Mouse (Mus musculus) retina, postnatal 1 day (tissue): ENCODE results near the gene Iqschfp.

Source experiments
- DNase-seq: peaks from one replicate; pipeline ENCODE4 v3.0.0-alpha.2; 2012

The Iqschfp gene

GRCm38 (mm10) chr3:68582103-68582740 is 690.2 kb downstream of the Iqschfp start:
- no peak for DNase-seq

DNA sequence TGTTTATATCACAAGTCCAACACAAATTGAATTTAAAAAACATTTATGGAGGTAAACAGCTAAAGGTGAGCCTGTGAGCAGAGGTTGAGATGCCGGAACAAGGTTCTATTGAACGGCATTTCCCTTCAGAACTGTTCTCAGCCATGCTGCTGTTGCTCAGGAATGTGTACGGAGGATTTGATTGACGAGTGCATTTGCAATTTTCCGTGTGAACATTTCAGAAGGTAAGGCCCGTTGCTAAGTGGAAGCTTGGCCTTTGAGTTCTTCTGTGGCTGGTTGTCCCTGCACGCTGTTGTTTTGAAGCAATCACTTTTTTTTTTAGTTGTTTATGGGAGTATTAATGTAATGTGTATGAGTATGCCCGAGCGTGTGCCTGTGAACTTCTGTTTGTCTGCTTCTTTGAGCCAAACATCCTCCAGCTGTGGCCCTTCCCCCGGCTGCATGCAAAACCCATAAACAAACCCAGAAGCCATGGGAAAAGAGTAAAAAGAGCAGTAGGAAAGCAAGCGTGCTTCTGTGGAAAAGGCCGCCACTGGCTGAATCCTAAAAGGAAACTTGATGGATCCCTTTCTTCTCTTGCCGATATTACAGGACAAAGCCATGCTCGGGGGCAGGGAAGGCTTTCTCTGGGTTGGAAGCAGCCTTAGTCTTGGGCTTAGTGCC is 691.1 kb downstream of the Iqschfp start:
- no peak for DNase-seq

DNA sequence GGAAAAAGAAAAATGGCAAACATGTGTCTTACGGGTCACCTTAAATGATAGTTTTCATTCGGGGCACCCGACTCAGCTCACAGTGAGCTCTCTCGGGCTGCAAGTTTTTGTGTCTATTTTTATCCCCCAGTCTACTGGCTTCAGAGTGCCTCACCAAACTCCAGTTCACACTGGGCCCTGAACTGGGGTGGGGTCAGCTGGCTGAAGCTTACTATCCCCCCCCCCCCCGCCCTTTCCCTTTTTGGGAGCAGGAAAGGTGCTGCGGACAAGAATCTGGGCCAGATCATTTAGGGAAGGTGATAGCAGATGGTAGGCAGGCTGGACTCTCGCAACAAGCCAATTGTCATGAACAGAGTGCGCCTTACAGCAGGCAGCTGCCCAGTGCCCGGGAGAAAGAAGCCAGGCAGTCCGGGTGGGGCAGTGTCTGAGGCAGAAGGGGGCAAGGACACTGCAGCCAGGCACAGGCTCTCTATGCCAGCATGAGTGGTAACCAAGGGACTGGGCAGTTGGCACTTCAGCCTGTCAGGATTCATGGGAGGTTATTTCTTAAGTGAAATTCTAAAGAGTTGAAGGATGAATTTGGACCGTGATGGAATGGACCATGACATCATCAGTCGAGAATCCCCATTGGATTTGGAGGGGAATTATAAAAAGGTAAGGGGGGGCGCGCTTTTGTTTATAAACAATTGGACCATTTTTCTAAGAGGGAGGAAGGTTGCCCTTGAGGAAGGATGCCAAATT is 691.9 kb downstream of the Iqschfp start:
- DNase-seq = peak; percentile 68

- DNase-seq = no peak
Observed at GRCm38 (mm10) chr3:68585213-68585612, 693.2 kb downstream of the Iqschfp start.

DNA sequence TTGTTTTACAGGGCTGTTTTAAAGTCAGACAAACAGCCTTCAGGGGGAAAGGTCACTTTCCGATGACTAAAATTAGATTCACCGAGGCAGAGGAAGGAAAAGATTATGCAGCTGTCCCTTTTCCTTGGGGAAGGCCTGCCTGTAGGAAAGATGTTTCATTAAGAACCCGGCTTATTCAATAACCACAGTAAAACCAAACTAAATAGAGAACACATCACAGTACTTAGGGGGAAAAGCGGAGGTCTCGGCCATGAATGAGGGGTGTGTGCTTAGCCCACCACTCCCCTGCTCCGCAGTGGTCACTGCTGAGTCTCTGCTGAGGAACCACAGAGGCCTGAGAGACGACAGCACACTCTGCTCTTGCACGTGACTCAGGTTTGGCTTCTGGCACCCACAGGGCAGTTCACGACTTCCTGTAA is 694.6 kb downstream of the Iqschfp start:
- DNase-seq = no peak

DNA sequence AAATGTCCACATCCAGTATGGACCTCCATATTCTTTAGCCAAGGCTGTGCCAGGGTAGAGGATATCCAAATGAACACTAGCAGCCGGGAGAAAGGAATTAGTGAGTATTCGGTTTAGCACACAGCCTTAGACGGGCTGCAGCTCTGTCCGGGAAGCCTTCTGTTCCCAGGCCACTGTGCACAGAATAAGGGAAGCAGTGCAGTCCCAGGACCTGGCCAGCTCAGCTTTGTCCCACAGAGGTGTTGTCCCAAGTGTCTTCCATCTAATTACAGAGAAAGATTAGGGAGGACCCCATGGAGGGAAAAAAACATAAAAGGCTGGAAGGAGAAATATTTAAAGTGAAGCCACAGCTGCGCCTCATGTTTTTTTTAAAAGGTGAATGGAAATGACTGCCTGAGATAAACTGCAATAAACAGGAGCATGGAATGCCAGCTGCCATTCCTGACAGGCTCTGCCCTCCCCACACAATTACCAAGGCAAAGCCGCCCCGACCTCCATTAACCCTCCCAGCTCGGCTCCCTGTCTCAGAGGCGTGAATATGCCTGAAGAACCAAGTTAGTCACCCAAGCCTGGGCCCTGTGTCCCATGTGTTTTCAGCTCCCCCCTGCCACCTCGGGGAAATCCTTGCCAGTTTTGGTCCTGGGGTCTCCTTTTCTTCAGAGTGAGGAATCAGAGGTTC is 695.7 kb downstream of the Iqschfp start:
- no peak for DNase-seq

- no peak for DNase-seq
Observed at GRCm38 (mm10) chr3:68589220-68589840, 697.3 kb downstream of the Iqschfp start.

DNA sequence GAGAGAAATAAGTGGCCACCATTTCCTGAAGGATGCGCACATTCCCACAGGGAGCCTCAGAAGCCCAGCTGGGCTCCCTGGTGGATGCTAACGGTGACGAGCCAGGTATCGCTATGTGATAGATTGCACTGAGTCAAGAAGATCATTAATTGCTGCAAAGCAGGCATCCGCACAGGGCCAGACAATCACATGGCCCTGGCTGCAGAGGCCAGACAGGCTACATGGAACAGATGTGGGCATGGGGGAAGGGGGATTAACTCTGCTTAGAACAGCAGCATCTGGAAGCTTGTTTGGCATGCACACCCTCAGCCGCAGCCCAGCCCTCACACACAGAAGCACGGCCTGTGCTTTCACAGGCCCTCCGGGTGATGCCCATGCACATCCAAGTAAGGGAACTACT is 698.4 kb downstream of the Iqschfp start:
- DNase-seq = no peak

DNA sequence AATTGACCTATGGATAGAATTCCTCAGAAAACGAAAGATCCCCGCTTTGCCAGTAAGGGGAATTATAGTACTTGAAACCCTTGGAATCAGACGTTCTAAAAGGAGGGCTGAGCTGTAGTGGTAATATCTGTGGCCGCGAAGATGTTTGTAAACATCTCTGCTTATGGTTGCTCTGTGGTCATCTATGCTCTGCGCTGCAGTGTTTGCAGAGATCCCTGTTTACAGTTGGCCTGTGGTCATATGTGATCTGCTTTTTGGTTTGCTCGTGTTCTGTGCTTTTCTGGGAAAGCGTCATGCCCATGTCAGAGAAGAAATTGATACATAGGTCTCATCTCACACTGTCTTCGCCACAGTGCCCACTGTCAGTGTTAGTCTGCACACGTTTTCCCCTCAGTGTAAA is 700.5 kb downstream of the Iqschfp start:
- no peak for DNase-seq

DNA sequence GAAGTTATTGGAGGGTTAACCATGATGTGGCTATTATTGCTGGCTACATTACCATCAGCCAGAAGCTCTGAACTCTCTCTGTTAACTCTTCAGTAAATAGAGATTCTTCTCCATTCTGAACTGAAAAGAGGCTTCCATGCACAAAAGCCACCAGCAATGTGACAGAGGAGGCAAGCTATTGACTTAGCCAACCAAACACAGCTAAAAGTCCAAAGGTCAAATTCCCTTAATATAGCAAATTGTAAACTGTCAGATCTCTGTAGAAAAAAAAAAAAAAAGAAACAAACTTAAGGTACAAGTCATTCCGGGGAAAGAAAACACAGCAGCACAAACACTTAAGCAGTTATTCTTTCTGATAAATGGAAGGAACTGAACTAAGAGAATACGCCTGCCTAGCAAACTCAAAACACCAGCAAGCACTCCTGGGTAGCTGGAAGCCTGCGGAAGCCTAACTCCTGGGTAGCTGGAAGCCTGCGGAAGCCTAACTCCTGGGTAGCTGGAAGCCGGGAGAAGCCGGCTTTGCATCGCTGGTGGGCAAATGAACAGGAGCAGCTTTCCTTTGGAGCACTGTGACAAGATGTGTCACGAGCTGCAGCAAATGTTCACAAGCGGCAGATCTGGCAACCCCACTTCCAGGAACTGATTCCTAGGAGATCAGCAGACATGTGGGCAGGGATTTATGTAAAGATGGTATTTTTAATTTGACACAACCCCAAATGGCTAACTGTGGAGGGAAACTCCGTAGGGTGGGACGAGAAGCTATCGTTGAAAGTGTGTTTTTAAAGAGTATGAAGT is 701.2 kb downstream of the Iqschfp start:
- DNase-seq = no peak

DNA sequence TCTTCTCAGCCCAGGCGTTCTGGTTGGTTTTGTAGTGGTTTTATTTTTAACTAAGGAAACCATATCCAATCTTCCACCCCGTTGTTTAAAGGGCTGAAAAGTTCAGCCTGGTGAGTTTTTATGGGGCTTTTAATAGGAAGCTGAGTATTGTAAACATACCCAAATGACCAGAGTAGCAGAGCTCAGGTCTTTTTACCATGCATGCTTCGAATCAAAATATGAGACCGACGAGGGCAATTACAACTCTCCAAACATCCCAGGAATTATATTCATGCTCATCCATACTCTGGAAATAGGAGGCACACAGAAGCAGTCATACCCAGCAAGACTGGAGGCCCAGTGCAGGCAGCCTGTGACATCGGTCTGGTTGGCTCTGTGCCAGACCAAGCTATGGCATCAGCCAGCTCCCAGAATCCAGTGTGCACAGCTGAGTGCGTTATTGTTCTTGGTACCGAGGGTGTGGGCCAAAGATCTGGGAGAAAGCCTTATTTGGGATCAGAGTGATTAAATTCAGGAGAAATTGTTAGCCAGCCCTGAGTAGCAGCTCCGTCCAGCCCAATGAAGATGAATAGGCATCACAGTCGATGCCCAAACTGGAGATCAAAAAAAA is 703.4 kb downstream of the Iqschfp start:
- no peak for DNase-seq

DNA sequence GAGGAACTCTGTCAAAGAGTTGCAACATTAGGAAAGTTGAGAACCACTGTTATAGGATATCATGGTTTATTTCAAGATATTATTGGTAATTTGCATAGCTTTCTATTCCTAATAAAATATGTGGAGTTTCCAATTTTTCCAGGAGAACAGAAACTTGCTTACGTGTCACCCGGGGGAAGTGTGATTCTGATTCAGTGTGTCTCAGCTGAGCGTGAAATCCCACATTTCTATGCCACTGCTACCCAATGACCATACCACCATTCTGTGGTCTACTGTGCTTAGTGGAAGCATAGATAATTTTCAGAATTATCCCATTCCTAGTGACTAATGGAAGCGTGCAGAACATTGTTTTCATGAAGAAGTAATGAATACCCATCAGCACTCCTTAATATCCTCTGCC is 704.9 kb downstream of the Iqschfp start:
- DNase-seq = no peak

- DNase-seq = no peak
Observed at GRCm38 (mm10) chr3:68602891-68603290, 710.9 kb downstream of the Iqschfp start.

DNA sequence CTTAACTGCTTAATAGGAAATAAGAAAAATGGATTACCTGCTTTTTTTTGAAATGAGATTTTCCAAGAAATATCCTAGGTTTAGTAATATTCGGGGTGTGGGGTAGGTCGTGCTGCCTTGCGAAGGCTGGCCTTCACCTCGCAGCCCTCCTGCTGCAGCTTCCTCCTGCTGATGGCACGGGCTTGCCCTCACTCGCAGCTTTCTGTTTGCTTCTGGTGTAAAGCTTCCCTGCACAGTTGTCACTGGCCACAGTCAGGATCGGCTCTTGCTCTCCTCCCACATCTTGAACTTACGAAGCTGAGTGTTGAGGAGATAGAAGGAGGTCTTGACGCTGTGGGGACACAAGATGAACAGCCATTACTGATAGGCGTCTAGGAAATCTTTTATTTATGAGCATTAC is 712.4 kb downstream of the Iqschfp start:
- no peak for DNase-seq

DNA sequence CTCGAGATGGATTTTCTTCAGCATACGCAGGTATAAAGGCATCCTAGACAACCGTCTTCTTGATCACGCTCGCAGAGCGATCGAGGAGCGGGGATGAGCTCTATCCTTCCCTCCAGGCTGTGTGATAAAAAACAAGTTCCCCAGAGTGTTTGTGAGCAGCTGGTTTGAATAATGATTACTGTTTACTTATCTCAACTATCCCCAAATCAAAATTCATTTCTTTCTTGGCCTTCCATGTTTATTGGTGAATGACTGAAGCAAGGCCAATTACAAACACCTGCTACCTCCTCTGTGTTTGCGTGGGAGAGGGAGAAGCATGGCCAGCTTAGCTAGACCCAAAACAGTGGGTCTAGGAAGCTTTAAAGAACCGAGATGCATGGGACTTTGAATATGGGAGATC is 712.9 kb downstream of the Iqschfp start:
- no peak for DNase-seq

GRCm38 (mm10) chr3:68605942-68606603 is 714.0 kb downstream of the Iqschfp start:
- no peak for DNase-seq

- no peak for DNase-seq
Observed at GRCm38 (mm10) chr3:68606730-68607129, 714.7 kb downstream of the Iqschfp start.

DNA sequence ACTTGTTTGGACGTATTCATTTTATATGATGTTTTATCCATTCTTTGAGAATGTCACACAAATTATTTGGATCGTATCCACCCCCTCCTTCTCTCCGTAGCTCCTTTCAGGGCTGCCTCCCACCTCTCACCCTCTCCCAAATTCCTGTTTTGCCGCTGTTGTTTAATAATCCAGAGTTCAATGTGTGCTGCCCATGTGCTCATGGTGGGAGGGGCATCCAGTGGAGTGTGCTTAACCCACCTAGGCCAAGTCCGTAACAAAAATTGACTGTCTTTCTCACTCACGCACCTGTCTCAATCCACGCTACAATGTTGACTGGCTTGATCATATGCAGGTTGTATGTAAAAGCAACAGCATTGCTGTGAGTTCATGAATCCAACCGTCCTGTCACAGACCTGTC is 715.3 kb downstream of the Iqschfp start:
- no peak for DNase-seq

DNA sequence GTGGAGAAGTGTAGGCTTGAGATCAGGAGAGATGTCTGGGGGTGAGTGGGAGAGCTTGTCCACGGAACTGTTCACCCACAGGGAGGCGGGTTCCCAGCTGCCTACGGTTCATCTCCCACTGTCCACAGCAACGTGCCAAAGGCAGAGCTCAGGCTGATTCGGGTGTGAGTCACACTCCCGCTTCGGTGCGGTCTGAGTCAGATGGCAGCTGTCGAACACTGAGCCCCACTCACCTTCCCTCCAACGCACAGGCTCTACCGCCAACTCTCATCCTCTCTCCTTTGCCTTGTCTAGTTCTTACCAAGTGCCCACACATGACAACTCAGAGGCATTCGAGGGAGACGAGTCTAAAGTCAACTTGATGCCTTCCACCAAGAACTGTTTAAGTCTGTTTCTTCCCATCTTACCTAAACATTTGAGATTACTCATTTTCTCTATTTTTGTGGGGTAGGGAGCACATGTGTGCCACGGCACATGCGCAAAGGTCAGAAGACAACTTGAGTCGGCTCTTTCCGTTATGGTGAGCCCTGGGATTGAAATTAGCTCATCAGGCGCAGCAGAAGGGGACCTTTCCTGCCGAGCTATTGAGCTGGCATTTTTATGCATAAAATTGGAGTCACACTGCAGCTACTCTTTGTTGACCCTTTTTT is 716.9 kb downstream of the Iqschfp start:
- DNase-seq = no peak

DNA sequence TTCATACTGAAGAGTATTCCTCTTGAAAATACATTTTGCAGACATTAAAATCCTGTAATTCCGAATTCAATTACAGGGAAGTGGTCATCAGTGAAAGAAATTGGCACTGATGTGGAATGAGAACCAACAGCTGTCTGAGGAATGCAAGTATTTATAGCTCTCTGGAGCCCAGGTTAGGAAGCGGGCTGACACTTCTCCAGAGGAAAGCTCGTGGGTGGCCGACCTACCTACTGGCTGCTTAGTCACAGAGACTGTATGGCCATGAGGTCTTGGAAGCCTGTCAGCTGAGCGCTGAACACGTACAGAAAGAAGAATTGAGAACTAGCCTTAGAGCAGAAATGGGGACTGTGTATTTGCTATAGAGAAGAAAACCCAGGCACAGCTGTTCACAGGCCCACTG is 718.0 kb downstream of the Iqschfp start:
- no peak for DNase-seq
